Mouse (Mus musculus): Measurements from ENCODE around the gene Hoxa1.

The Hoxa1 gene

DNA sequence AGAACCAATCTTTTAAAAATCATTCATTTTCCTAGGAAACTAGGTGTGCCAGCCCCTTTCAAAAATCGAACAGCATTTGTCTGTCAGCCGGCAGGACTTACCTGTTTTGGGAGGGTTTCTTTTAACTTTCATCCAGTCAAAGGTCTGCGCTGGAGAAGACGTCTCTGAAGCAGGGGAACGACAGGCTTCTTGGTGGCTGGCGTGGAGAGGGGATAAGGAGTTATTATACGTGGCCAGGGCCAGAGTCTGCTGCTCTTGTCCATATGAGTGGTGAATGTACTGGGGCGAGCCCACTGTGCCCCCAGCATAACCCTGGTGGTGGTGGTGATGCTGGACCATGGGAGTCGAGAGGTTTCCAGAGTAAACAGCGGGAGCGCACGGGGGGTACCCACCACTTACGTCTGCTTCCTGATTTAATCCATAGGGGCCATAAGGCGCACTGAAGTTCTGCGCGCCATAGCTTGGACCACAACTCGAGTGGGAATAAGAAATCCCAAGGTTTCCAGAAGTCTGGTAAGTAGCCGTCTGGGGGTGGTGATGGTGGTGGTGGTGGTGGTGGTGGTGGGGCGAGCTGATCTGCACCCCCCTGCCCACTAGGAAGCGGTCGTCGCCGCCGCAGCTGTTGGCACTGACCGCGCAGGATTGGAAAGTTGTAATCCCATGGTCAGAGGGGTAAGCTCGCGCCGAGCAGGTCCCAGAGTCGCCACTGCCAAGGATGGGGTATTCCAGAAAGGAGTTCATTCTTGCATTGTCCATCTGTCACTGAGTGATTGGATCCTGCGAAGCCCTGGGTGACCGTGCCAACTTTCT lies 446 bp downstream of the Hoxa1 start:
- no peak for DNase-seq

DNA sequence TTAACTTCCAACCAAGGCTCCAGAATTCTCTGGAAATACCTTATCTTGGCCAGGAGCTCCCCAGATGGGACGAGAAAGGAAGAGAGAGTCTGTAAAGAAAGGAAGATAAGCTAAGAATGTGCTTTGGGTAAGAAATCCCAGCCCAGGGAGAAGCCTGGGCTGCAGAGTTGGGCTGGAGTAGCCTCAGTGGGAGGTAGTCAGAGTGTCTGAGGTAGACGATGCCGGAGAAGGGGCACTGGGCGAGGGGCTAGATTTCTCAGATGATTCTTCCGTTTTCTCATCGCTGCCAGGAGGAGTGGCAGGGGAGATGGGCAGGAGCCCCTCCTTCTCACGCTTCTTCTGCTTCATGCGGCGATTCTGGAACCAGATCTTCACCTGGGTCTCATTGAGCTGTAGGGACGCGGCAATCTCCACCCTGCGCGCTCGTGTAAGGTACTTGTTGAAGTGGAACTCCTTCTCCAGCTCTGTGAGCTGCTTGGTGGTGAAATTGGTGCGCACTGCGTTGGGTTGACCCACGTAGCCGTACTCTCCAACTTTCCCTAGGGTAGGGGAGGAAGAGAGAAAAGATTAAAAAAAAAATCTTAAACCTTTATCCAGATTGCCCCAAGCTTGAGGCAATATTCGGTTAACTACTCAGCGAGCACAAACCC lies 1.4 kb downstream of the Hoxa1 start:
- DNase-seq: no peak

GRCm38 (mm10) chr6:52155471-52155870 lies 2.6 kb downstream of the Hoxa1 start:
- DNase-seq: no peak

- no peak for DNase-seq
These were observed 4.1 kb downstream of the Hoxa1 start for GRCm38 (mm10) chr6:52154044-52154443.

DNA sequence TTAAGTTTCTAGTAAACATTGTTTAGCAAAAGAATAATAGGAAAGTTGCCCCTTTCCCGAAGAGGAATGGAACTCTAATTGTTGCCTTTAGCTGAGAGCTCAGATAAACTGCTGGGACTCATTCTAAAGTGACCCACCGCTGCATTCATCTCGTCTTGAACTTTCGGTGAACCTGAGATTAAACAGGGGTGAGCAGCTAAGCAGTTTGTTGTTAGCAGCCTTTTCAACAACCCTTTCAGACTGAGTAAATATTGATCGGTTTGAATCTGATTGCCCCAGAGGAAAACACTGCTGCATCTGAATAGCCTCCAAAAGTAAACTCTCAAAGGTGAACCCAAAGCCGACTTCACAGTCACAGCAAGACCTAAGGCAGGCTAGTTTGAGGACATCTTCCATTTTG lies 4.8 kb downstream of the Hoxa1 start:
- no peak for DNase-seq

DNA sequence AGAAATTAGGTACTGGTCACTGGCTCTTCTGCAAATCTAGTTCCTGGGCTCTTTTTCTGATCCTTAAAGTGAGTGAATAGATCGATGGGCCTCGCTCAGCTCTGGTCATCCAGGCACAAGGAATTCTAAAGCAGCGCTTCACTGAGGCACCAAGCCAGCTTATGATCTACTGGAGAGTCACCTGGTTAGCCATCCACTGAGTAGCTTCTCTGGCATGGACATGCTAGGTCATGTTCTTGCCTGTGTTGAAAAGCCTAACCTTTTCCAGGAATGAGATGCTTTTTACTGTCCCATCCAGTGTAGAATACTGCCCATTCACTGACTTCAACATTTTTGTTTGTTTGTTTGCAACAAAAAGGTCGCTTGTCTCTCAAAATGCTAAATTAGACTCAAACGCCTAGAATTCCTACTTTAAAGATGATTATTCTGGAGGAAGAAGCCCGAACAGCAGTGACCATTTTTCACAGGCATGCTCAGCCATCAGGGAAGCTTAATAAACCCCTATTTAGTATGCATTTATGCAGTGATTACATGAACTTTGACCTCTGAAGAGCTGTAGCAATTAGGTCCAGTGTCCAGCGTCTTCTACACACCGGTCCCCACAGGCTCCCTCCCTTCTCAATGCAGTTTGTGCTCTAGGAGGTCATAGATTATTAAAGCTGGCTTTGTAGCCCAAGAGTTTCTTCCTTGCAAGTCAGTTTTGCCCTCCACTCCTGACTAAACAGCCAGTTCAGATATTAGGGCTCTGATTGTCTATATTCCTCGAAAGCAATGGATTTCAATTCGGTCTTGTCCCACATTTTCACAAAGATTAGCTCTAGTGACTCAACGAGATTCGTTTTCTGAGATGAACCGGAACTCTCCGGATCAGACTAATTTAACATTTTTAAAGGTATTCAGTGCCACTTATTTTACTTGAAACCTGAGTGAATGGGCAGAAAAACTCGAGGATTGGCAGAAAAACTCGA lies 5.6 kb downstream of the Hoxa1 start:
- no peak for DNase-seq

GRCm38 (mm10) chr6:52151571-52151970 lies 6.5 kb downstream of the Hoxa1 start:
- no peak for DNase-seq

- DNase-seq: no peak
These were observed 7.6 kb downstream of the Hoxa1 start for GRCm38 (mm10) chr6:52150401-52150966.

DNA sequence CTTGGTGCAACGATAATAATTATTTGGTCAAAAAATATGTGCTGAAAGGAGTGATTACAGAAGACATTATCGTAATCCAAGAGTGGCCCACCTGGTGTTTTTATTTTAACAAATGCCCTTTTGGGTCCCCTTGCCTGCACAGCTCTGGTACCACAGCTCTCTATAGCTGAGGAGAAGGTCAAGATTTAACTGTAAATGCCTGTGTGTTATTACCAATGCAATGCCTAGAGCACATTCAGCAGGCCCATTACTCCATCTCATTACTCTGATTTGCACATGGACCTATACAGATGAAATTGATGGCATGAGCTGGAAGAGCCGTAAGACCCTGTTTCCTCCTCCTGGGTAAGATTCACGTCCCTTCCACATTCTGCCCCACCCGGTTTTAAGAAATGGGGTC lies 19.0 kb downstream of the Hoxa1 start:
- no peak for DNase-seq

- no peak for DNase-seq
These were observed 19.5 kb downstream of the Hoxa1 start for GRCm38 (mm10) chr6:52138576-52138975.

GRCm38 (mm10) chr6:52137841-52138535 lies 20.1 kb downstream of the Hoxa1 start:
- DNase-seq: no peak

DNA sequence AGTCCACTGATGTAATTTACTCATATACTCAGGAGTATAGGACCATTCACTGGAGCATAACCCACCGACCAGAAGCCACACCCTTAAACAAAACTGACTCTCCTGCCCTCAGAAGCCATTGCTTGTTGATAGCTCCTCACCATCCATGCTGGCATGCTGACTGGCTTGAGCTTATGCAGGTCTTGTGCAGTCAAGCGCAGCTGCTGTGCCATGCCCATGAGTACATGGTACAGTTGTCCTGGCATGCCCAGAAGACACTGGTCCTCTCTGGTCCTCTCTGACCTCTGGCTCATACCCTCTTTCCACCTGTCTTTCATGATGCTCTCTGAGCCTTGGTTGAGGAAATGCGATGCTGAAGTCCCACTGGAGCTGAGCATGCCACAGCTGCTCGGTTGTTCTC lies 34.4 kb downstream of the Hoxa1 start:
- no peak for DNase-seq

DNA sequence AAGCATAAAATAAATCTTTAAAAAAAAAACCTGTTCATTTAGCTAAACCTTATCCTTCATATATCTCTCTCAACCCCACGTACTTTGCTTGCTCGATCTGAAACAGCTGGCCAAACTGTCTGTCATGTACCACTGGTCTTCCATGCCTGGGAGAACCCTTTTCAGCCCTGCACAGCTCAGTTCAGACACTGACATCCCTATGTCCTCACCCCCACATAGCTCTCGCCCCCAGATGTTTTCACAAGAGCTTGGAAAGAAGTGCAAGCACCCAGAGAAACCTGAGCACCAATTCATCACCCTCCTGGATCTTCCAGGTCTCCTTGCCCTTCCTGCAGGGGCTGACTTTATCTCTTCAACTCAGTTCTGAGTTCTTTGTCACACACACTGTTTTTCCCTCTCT lies 36.9 kb downstream of the Hoxa1 start:
- no peak for DNase-seq

- DNase-seq: no peak
These were observed 39.0 kb downstream of the Hoxa1 start for GRCm38 (mm10) chr6:52118903-52119635.

DNA sequence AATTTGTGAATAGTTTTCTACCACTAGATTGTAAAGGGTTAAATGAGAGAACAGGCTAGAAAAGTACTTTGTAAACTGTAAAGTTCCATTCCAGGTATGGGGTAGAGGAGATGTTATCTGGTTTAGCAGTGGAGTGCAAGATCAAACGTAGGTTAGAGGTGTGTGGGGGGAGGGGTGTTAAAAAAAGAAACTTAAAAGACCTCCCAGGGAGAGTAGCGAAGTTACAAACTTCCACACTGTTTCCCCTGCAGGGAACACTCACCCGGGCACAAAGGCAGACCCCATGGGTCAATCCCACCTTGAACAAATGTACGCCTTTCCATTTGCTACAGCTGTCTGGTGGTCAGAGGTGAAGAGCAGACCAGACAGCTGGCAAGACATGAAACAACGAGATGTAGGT lies 42.2 kb downstream of the Hoxa1 start:
- DNase-seq: no peak

GRCm38 (mm10) chr6:52111846-52112245 lies 46.3 kb downstream of the Hoxa1 start:
- DNase-seq: no peak

DNA sequence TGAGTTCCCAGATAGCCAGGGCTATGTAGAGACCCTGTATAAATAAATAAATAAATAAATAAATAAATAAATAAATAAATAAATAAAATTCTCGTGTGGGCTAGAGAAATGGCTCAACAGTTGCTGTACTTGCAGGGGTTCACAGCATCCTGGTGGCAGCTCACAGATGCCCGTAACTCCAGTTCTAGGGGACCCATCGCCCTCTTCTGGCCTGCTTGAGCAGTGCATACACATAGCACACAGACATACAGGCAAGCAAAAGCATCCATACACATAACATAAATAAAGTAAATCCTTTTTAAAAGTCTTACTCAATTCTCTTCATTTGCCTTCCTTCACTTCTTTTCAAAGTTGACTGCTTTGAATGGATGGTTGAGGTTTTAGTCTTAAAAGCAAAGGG lies 50.7 kb downstream of the Hoxa1 start:
- DNase-seq: no peak

DNA sequence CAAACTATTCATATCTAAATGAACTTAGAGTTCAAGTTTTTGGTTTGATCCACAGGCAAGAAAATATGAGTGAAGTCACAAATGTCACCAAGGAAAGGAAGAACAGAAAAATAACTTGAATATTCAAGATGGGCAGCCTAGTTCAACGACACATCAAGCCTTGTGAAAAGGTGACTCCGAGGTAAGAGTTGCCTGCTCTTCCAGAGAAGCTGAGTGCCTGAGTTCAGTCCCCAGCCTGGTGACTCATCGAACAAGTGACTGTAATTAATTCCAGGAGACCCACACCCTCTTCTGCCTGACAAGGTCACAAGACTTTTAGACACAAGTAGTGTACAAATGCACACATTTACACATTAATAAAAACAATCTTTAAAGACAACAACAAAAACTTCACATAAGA lies 51.4 kb downstream of the Hoxa1 start:
- no peak for DNase-seq

GRCm38 (mm10) chr6:52106178-52106577 lies 51.9 kb downstream of the Hoxa1 start:
- DNase-seq: no peak
